Mouse (Mus musculus) T-helper 2 cell (primary cell): Measurements from ENCODE around the gene B3gnt6.
"Not testable (repeated sequence)": the region's sequence is repeated elsewhere in the genome, so short reads cannot be mapped to it uniquely, and the experiment has no call there.

Experiments used
- in situ Hi-C: fragments of 300-600 bp; cut with MboI, MseI; formaldehyde crosslinking; loops from one replicate; pipeline ENCODE4 v1.15.1; 2025; ENCODE audit warnings: high pct_unique_total_duplicates

Gene B3gnt6

DNA sequence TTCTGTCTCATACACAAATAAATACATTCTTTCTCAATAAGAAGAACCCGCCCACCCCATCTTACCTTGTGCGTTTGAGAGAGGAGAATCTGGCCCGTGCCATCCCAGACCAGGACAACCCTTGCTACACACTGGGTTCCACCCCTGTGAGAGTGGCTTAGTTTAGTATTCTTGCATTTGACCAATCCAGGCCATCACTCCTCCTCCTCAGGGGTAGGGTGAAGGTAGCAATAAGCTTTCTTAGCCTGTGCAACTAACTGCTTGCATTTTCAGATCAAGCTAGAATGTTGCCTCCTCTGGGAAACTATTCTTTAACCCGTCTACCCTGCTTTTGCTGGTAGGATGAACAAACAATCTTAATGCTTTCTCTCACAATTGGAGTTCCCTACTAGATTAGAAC lies at the start of gene B3gnt6:
Gene B3gnt6, minus strand, starts transcription at position 101 of the 400 bp plus-strand sequence.
- in situ Hi-C loops, result no loop called here

DNA sequence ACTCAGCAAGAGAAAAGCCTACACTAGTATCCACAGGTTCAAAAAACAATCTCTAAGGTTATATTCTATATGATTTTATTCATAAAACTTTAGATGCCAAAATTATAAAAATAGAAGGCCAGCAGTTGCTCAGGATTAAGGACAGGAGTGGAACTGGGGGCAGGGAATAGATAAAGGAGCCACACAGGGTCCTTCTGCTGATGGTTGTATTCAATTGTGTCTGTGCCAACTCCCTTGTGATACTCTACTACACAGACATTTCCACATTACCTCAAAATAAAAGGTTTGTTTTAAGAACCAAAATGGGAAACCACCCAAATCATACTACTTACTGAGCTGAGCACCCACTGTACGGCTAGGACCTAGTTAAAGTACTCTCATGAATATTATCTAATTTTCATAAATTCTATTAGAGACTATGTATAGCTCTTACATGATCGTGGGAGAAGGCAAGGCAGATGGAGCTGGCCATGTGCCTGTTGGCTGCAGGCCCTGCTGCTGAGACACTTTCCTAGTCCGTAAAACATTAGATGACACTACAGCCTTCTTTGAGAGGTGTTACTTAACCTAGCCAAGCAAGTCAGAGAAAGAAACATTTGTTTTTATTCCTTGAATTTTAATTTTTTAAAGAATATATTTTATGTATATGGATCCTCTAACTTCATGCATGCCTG lies 37.5 kb upstream of the B3gnt6 start:
- in situ Hi-C loops, result no loop called here

DNA sequence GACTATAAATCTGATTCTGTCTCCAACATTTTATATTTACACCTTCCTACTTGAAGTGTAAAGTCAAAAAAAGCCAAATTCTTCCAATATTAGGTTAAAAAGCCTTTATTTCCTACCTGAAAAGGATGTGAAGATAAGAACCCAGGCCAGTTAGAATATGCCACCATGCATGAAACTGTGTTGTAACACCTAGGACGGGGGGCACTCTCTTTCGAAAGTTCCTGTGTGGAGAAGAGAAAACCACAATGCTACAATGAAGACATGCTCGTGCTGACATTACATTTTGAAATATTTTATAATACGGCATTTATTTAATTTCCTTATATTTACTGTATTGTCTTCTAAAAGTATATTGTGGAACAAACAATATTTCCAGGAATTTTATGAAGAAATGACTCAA lies 24.5 kb upstream of the B3gnt6 start:
- in situ Hi-C loops, result no loop called here

DNA sequence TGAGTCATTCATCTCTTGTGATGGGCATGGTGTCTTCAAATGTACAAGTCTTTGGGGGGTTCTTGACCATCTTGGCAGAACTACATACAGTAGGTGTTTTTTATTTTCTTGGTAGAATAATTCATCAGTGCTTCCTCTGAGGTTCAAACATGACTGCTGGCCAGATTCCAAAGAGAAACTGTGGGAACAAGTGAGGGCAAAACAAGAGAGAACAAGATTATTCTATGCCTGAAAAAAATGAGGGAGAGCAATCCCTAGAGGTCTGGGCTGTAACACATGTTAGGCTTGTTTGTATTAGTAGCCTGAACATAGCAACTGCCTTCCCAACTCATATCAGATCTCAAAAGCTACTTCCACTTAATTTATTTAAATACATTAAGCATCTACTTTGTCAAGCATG lies 17.4 kb upstream of the B3gnt6 start:
- in situ Hi-C loops, result no loop called here

DNA sequence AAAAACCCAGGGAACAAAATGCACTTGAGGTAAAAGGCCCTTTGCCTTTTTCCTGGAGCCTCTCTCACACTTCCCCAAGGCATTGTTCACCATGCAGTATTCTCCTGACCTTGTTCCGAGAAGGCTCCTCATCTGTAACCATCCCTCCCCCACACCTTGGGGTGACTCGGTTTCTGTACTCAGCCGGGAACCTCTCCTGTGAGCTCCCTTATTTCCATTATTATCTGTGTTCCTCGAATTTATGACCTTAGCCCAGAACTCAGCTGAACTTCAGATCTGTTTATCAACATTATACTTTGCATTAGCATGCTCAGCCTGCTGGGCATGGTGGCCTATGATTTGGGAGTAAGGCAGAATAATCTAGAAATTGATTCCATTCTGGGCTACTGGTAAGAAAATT lies 3.7 kb upstream of the B3gnt6 start:
- in situ Hi-C loops, result no loop called here

DNA sequence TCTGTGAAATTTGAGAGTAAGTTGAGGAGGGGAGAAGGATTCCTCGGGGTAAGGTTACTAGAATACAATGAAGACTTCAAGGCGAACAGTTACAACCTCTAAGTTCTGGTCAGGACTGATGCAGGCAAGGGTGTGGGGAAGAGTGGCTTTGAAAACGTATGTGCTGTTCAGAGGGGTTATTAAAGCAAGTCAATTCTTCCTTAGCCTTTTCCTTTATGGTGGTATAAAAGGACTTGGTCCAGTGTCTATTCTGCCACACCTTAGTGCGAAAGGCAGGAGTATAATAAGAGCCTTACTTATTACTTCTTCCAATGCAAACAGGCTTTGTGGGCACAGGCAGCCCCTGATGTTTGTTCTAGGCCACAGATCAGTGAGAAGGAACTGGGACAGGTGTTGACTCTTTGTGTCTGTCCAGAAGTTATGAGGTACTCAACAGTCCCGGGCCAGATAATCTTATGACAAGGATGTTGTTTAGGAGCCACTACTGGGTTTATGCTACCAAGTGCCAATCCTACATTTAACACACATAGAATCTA lies 2.3 kb upstream of the B3gnt6 start:
- in situ Hi-C loops, result no loop called here

DNA sequence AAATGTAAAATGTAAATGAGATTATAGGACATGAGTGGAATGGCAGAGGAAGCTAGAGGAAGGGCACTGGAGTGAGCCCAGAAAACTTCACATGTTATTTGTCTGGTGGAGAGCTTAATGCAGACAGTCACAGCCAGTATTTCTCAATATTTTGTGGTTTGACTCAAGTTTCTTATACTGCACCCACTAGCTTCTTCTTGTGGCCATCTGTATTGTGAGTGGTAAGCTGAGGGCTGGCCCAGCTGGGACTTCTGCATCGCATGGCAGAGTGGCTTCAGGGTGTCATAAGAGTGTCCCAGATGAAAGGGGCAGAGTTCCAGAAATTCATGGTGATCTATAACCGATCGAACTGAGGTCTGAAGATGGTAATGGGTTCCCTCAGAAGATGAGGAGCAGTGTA lies 1.1 kb upstream of the B3gnt6 start:
- in situ Hi-C loops, result no loop called here

DNA sequence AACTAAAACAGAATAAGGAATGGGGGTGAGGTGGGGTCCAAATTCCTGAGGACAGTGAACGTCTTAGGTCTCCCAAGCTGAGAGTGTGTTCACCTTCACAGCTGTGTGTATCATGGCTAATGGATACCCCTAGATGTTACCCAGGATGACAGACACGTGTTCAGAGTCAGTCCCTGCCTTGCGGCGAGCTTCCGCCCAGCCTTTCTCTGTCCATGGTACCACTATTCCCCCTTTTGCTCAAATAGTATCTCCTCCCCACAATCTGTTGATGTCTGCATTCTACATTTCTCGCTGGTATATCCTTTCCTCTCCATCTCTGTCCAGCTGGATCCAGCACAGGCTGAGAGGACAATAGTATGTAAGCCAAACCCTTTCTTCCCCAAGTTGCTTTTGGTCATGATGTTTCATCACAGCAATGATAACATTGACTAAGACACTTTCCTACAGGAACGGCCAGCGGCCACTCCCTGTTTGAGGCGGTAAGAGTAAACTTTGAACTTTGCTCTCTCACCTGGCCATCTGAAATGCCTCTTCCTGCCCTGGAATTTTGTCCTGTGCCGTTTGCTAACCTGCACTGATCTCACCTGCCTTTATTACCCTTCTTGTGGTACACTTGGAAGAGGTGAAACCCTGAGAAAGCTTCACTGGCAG lies 4.0 kb downstream of the B3gnt6 start:
- in situ Hi-C loops, result no loop called here

DNA sequence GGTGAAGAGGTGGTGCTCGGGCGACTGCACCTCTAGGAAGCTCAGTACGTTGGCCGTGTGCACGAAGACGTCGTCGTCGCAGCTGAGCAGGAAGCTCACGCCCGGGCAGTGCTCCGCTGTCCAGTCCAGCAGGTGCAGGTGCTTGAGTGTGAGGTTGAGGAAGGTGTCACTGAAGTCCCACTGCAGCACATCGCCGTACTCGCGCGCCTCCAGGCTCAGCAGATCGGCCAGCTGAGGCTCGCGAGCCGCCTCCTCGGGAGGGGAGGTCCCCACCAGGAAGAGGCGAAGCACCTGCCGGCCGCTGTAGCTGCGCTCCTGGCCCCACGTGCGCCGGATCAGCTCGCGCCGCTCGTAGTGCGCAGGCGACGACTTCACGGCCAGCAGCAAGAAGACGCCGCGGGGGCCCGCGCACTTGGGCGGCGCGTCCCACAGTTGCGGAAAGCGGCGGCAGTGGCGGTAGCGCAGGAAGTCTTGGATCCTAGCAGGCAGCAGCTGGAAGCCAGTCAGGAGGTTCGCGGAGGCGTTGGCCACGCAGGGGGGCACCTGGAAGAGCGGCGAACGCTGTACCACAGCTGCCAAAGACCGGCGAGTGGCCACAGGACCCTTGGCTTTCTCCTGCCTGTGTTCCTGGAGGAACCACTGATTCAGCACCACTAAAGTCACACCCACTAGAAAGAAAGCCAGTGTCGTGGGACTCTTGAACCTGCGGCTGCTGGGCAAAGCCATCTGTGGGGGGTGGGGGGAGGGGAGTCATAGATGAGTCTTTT lies 5.1 kb downstream of the B3gnt6 start:
- in situ Hi-C loops, result no loop called here

DNA sequence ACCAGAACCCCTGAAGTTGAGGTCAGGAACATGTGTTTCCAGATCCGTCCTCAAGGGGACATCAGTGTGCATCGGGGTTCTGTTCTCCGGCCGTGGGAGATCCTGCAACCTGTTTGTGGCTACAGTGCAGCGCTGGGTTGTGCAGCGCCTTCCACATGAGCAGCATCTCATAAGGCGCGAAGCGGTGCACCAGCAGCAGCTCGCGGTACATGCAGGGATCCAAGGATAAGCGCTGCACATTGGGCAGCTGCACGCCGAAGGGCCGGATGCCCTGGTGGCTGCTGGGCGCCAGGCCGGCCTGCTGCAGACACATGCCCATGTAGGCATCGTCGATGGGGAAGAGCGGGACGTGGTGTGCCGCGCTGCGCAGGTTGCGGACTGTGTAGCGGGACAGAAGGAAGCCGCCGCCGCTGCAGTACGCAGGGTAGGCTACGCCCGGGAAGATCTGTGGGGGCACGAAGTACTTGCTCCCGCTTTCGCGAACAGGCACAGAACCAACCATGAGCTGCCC lies 5.7 kb downstream of the B3gnt6 start:
- in situ Hi-C loops, result no loop called here

DNA sequence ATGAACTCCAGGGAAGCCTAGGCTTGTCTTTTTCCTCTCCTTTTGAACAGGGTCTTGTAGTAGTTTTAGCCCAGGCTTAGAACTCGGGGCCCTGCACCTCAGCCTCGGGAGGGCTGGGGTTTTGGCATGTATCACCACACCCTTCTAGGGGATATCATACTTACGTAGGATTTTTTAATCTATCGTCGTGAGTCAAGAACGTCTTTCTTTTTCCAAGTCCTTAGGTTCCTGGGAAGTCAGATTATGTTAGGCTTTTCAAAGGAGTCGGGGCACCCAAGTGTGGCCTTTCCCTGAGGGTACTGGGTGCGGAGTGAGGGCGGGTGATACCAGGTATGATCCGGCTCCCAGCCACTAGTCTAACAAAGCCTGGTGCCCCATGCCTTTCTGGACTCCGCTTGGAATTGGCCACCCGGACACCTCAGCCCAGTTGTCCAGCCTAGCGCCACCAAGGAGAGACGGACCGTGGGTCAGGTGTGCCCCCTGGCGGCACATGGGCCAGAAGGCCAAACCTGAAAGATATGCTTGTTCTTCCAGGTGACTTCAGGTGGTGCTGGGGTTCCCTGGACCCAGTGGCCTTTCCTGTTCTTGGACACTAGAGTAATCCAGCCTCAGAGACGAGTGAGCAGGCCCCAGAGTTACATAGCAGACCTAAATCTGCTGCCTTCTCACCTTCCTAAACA lies 7.6 kb downstream of the B3gnt6 start:
- in situ Hi-C loops, result no loop called here

DNA sequence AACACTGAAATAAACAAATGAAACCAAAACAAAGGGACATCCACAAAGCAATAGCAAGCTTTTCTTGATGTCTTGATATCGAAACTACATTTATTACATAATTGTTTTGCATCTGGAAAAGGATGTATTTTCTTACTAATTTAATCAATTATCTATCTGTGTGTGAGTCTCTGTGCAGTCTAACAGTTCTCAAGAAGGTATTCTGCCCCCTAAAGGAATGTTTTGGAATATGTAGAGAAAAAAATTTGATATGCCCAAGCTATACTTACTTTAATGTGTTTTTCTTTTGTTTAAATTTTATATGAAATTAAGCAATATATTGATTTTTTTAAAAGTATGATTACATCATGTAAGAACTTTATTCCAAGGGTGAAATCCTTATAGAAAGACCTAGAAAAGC lies 8.7 kb downstream of the B3gnt6 start:
- in situ Hi-C loops, result no loop called here

DNA sequence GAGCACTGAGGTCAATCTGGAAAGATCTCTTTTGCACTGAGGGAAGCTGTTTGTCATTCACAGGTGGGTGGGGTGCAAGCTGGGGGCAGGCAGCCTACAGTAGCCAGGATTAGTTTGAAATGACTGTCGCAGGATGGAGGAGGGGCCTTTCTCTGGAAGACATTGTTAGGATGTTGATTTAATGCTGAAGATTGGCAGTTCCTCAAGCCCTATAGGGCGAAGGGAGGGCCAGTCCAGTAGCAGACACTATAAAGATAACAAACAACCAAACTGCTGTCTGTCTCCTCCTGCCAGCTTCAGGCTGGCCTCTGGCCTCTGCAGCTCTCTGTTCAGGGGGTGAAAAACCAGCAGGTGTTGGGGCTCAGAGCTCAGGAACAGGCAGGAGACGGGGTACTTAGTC lies 9.5 kb downstream of the B3gnt6 start:
- in situ Hi-C loops, result no loop called here

DNA sequence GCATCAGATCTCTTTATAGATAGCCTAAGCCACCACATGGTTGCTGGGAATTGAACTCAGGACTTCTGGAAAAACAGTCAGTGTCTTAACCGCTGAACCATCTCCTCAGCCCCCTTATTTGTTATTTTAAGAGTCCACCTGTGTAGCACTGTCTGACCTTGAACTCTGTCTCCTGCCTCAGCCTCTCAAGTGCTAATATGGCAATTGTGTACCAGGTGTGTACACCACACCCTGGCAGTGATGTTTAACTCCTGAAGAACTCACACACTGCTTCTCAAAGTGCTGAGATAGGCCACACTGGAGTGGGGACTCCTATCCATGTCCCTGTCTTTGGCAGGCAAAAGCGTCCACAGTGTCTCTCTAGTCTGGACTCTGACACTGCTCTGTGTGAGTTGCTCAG lies 10.6 kb downstream of the B3gnt6 start:
- in situ Hi-C loops, result no loop called here

DNA sequence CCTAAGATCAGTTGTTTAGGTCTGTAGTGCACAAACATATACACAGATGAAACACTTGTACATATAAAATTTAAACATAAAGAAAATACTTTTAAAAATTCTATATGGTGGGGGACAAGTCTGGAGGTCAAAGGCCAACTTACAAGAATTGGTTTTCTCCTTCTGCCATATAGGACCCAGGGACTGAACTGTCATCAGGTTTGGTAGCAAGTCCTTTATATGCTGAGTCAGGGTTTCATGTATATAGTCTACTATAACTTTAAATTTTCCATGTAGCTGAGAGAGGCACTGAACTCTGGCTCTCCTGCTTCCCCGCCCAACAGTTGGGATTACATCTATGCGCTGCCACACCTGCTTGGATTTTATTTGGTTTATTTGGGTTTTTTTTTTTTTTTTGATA lies 11.0 kb downstream of the B3gnt6 start:
- in situ Hi-C loops, result no loop called here

DNA sequence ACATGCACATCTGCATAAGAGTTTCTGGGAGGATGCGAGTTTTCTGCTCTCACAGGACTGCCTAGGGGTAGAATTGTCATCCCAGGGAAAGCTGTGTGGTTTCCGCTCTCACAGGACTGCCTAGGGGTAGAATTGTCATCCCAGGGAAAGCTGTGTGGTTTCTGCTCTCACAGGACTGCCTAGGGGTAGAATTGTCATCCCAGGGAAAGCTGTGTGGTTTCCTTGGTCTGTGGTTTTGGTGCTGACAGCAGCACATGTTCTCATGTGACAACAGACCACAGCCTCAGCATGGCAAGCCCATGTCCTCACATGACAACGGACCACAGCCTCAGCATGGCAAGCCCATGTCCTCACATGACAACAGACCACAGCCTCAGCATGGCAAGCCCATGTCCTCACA lies 11.9 kb downstream of the B3gnt6 start:
- in situ Hi-C loops, result not testable (repeated sequence)

DNA sequence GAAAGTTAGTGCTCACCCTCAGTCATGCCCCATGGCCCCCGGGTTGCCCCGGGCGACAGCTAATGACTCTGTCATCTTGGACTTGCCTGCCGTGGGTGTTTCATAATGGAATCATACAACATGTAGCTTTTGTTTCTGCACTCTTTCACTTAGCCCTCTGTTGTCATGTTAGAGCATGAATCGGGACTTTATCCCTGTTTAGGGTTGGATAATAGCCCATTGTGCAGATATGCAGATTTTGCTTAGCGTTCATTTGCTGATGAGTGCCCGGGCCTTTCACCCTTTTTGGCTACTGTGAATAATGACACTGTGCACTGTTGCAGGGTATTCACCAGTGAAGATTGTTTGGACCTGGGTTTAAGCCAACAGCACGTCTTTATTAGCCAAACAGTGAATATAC lies 12.6 kb downstream of the B3gnt6 start:
- in situ Hi-C loops, result no loop called here

DNA sequence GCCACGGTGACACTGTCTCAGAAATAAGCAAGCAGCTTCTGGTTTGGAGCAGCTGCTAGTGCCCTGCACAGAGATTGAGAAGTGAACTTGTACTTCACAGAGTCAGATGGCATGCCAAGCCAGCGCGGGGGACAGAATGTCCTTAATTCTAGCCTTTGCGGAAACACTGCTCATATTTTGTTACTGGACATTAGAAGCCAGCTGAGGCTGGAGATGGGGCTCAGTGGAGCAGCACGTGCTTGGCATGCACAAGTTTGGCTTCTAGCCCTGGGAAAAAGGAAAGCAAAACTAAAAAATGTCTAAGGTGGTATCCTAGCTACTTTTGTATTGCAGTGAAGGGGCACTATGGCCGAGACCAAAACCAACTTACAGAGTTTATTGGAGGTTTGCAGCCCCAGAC lies 14.0 kb downstream of the B3gnt6 start:
- in situ Hi-C loops, result no loop called here

DNA sequence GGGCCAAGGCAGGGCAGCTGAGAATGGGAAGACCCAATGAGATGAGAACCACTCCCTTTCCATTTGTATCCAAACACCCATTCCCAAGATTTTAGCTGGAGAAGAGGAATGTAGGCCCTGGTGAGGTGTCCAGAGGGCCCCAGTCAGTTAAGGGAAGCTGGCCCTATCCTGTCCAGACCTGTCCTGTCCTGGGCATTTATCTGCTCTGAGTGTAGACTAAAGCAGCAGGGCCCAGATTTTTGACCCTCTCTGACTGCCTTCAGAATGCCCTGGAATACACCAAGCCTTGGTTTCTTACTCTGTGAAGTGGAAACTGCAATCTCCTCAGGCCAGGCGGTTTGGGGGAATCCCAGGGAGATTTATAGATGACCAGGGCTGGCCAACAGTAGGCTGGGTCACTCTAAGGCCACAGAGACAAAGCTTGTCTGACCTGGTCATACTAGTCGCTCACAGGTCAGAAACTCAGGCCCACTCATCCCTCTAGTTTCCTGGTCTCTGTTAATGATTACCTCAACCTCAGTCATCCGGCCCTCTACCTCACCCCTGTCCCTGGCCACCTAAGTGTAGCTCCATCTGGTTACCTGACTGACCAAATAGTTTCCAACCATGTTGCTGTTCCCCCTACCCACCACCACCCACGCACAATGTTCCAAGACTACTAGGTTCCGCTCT lies 20.6 kb downstream of the B3gnt6 start:
- in situ Hi-C loops, result no loop called here

DNA sequence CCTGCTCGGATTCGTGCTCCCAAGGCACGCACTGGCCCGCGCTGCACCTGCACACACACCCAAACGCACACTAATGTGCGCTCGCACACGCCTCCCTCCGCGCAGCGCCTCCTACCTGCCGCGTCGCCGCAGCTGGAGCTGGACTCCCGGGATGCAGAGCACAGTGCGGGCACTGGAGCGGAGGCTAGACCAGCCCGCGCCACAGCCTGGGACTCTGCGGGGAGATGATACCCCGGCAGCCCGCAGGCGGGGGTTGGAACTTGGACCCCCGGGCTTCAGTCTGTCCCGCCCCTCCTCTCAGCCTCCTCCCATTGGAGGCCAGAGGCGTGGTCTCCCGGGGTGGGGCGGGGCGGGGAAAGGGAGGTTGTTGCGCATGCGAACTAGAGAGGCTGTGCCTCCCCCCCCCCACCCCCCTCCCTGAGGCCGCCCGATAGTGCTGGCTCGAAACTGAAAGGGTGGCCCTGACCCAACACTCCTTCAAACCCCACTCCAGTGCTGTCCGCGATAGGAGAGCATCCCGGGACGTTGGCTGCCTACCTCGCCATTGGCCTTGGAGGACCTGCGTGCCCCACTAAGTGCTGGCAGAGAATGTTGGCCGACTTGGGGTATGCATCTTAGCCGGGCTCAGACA lies 21.2 kb downstream of the B3gnt6 start, which contains the start of gene Capn5:
Gene Capn5, minus strand, starts transcription at position 346 of the 631 bp plus-strand sequence.
- in situ Hi-C loops, result no loop called here

DNA sequence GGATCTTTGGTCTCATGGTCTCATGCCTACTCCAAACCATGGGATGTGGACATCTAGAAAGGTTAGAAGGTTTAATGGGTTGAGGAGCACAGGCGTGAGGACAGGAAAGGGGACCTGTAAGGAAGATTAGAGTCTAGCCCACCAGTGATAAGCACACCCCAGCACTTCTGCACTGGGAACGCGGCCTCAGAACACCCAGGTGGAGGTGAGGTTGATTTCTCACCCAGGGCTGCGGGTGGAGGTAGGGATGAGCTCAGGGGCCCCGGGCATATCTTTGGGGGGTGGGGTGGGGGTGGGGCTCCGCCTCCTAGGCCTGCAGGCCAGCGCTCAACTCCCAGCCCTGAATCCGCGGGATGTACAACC lies 21.7 kb downstream of the B3gnt6 start:
- in situ Hi-C loops, result no loop called here
